Comparison of ENCODE assay signal across 19 mouse cellular contexts in the genomic region with DNA sequence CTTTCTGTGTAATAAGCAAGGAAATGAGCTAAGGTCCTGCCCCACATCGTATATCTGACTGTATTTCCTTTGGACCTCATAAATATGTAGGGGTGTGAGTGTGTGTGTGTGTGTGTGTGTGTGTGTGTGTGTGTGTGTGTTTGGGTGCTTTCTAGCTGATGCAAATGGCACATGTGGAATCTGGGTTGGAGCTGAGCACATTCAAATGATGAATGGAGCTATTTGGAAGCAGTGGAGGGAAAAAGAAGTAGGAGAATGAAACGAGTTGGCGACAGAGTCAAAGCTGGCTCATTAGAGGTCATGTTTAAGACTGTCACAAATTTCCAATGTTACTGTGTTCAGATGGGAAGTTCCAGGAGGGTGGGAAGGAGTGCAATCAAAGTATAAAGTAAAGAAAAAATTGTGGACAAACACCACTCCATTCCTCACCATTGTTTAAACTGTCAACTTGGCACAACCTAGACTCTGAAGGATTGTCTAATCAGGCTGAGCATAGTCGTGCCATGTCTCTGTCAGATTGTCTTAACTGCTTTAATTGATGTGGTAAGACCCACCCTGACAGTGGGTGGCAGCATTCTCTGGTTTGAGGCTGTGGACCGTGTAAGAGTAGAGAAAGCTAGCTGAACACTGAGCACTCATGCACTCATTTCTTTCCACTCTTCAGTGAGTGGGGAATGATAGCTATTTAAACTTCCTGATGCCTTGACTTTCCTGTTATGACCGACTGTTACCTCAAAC. TPM values are rescaled to one million over a fixed set of nuclear protein-coding genes. Genes with fewer than 3 reads are reported as not detected.
A peak's percentile ranks its signal among the peaks of the same experiment; 100 is the strongest.
DNase-seq lines count a peak whose midpoint lies in the region; ATAC-seq and TF ChIP-seq lines count a peak whose summit lies in the region.
"Had no signal": no experiment of that assay in that cellular context is flagged by ENCODE, and none has a peak within 500 bp of the region (broad histone marks: within the 10 kb centered on the region; RNA-seq: fewer than 3 reads in every experiment).

No protein-coding gene starts in this region.

- no peak for TF ChIP-seq CTCF in layer of hippocampus, adult 2 months (conservative IDR thresholded peaks at IDR 0.05)
- TF ChIP-seq CTCF in CH12.LX (conservative IDR thresholded peaks at IDR 0.05 in 1 of 2, IDR thresholded peaks at IDR 0.05 in 1 of 2; ENCODE audit: low read depth in 2 of 2, low read length in 2 of 2) = peak in 1 of 2 experiments; percentile 6; a peak in 1 of 4 replicates

- H3K27me3 ChIP-seq in CH12.LX (replicated peaks) = no peaks in the 10 kb centered on the region
- no peaks in the 10 kb centered on the region for H3K27me3 ChIP-seq in forebrain, embryonic 14.5 days (replicated peaks; ENCODE audit: control insufficient read depth, insufficient read depth, low read length)
- H3K27me3 ChIP-seq: embryonic facial prominence, embryonic 13.5 days; heart, embryonic 15.5 days had no signal

- DNase-seq in layer of hippocampus, postnatal 14 days (ENCODE audit: low spot score in 2 of 2) = peak; percentile 1
- DNase-seq in layer of hippocampus, adult 2 months (ENCODE audit: low spot score in 2 of 2) = no peak
- DNase-seq in CH12.LX (ENCODE audit: extremely low read depth) = peak; percentile 2
- peak; percentile 67 for DNase-seq in forebrain, embryonic 14.5 days (ENCODE audit: low spot score)
- peak; percentile 18 for DNase-seq in retina, embryonic 14.5 days (ENCODE audit: low spot score)
- no peak for DNase-seq in gastrocnemius, postnatal 4 days (ENCODE audit: low spot score in 2 of 2)
- no peak for DNase-seq in adrenal gland, postnatal 4 days (ENCODE audit: low spot score in 2 of 2)
- DNase-seq: adrenal gland, postnatal 14 days; cerebellum, postnatal 36 days; gastrocnemius, postnatal 36 days; spleen, adult 18-20 months had no signal

- no peak overlapping the region for H3K4me3 ChIP-seq in layer of hippocampus, adult 2 months
- H3K4me3 ChIP-seq in CH12.LX (replicated peaks in 1 of 3; ENCODE audit: low read depth in 2 of 3, low read length in 2 of 3, poor library complexity in 1 of 3) = no peak overlapping the region
- H3K4me3 ChIP-seq in forebrain, embryonic 14.5 days (ENCODE audit: low read depth, low read length) = no peak overlapping the region
- H3K4me3 ChIP-seq: embryonic facial prominence, embryonic 13.5 days; heart, embryonic 15.5 days had no signal

- no peaks in the 10 kb centered on the region for H3K9me3 ChIP-seq in CH12.LX (replicated peaks; ENCODE audit: low read length)
- H3K9me3 ChIP-seq in forebrain, embryonic 14.5 days (replicated peaks; ENCODE audit: control insufficient read depth, low read length) = no peaks in the 10 kb centered on the region
- H3K9me3 ChIP-seq: embryonic facial prominence, embryonic 13.5 days; heart, embryonic 15.5 days had no signal

- H3K4me2 ChIP-seq in CH12.LX (ENCODE audit: insufficient read depth, low read depth, poor library complexity, severe bottlenecking) = no peak overlapping the region
- H3K4me2 ChIP-seq in forebrain, embryonic 14.5 days (ENCODE audit: low read length) = no peak overlapping the region
- H3K4me2 ChIP-seq: embryonic facial prominence, embryonic 13.5 days; heart, embryonic 15.5 days; hindbrain, embryonic 14.5 days had no signal

- TF ChIP-seq POLR2A in CH12.LX (IDR thresholded peaks at IDR 0.05; ENCODE audit: low read depth, low read length) = no peak

- no peaks in the 10 kb centered on the region for H3K4me1 ChIP-seq in CH12.LX (ENCODE audit: control insufficient read depth in 1 of 2, insufficient read depth in 2 of 2)
- no peaks in the 10 kb centered on the region for H3K4me1 ChIP-seq in forebrain, embryonic 14.5 days (ENCODE audit: control insufficient read depth, insufficient read depth, low read length)
- H3K4me1 ChIP-seq: embryonic facial prominence, embryonic 13.5 days; heart, embryonic 15.5 days had no signal

- no peak for TF ChIP-seq RAD21 in CH12.LX (IDR thresholded peaks at IDR 0.05; ENCODE audit: low read depth, low read length)

- H3K27ac ChIP-seq in layer of hippocampus, adult 2 months = no peak overlapping the region
- no peak overlapping the region for H3K27ac ChIP-seq in CH12.LX (ENCODE audit: insufficient read depth, low read depth)
- H3K27ac ChIP-seq in forebrain, embryonic 14.5 days (ENCODE audit: low read depth, low read length) = no peak overlapping the region
- H3K27ac ChIP-seq: embryonic facial prominence, embryonic 13.5 days; heart, embryonic 15.5 days; hindbrain, embryonic 14.5 days had no signal

- H3K36me3 ChIP-seq in CH12.LX (replicated peaks in 1 of 2; ENCODE audit: control insufficient read depth in 1 of 2, insufficient read depth in 1 of 2, low read length in 1 of 2) = no peaks in the 10 kb centered on the region
- H3K36me3 ChIP-seq in forebrain, embryonic 14.5 days (ENCODE audit: control insufficient read depth, insufficient read depth, low read length) = no peaks in the 10 kb centered on the region
- H3K36me3 ChIP-seq: embryonic facial prominence, embryonic 13.5 days; heart, embryonic 15.5 days had no signal

- in situ Hi-C loops in CH12.LX (cut with MboI; ENCODE audit: low pct_ligation_motif_present, low pct_unique_long_range_greater_than_20kb, low sequenced_read_pairs) = no loop called here

- dilution Hi-C loops in CH12.LX (cut with MboI; ENCODE audit: extremely low pct_ligation_motif_present, extremely low pct_unique_long_range_greater_than_20kb, low sequenced_read_pairs) = no loop called here

- WGBS in forebrain, embryonic 14.5 days = 24% methylated on average over 6 of the region's 6 CpGs

- no peak overlapping the region for H3K9ac ChIP-seq in CH12.LX (ENCODE audit: insufficient read depth, low read depth)
- H3K9ac ChIP-seq in forebrain, embryonic 14.5 days (ENCODE audit: low read length) = no peak overlapping the region
- H3K9ac ChIP-seq: embryonic facial prominence, embryonic 13.5 days; heart, embryonic 15.5 days; hindbrain, embryonic 14.5 days had no signal

- H3K79me2 ChIP-seq in CH12.LX (replicated peaks; ENCODE audit: control insufficient read depth, extremely low read depth, insufficient read depth, poor library complexity, severe bottlenecking) = no peaks in the 10 kb centered on the region

- TF ChIP-seq EP300 in CH12.LX (IDR thresholded peaks at IDR 0.05; ENCODE audit: low read length) = no peak

- ATAC-seq in forebrain, embryonic 14.5 days = peak; percentile 89

TF ChIP-seq in CH12.LX, 34 proteins besides CTCF, POLR2A, EP300 and RAD21:
- TF ChIP-seq POLR2AphosphoS2 (IDR thresholded peaks at IDR 0.05; ENCODE audit: low read depth, low read length) = no peak
- no peak for TF ChIP-seq ELF1 (IDR thresholded peaks at IDR 0.05; ENCODE audit: low read depth, low read length)
- no peak for TF ChIP-seq ETS1 (conservative IDR thresholded peaks at IDR 0.05; ENCODE audit: low read depth, low read length)
- TF ChIP-seq USF2 (conservative IDR thresholded peaks at IDR 0.05; ENCODE audit: low read depth, low read length) = no peak
- TF ChIP-seq SIN3A (IDR thresholded peaks at IDR 0.05; ENCODE audit: low read length) = no peak

RNA-seq across cellular contexts. Expression of gene A1cf, which starts 5.9 kb away (rescaled TPM):
- not detected for total RNA-seq in layer of hippocampus, postnatal 14 days (2021)
- not detected for total RNA-seq in layer of hippocampus, adult 2 months (2021)
- total RNA-seq in CH12.LX (2012; rRNA removed) (not detected in 2 replicates), CH12.LX (2014; rRNA removed) (not detected in 2 replicates)
- polyA plus RNA-seq in CH12.LX (2012; ENCODE audit: insufficient read length, low read depth) = not detected in 2 replicates
- not detected in 2 replicates for polyA plus RNA-seq in forebrain, embryonic 14.5 days (2014; fragmentation: Nextera tagmentation; extraction: Ambion mirVana)
- under 1 TPM in 1 of 2 experiments, not detected in 1; 0.29 TPM for total RNA-seq in gastrocnemius, postnatal 4 days (2021)
- total RNA-seq in adrenal gland, postnatal 4 days (2021) = 1 to 10 TPM; 2.0 to 5.6 TPM
- total RNA-seq: gastrocnemius, postnatal 36 days; left cerebral cortex, postnatal 14 days; megakaryocyte-erythroid progenitor cell, adult 5-6 weeks had no signal
- polyA plus RNA-seq: embryonic facial prominence, embryonic 13.5 days; frontal cortex, adult 2 months; heart, embryonic 15.5 days; hindbrain, embryonic 14.5 days; lung, embryonic 16.5 days; neural tube, embryonic 14.5 days had no signal

Comparison
In these comparisons a context has a peak if more than half of its experiments do, and no peak if none do; other contexts are left out.
1. DNase-seq: peak in layer of hippocampus, postnatal 14 days (2 of 2), CH12.LX (single experiment), forebrain, embryonic 14.5 days (single experiment) and retina, embryonic 14.5 days (single experiment); none in layer of hippocampus, adult 2 months (0 of 2), gastrocnemius, postnatal 4 days (0 of 2) and adrenal gland, postnatal 4 days (0 of 2).